8 mouse cellular contexts compared by ENCODE assay signal in genomic region chr5:136428498-136429060, GRCm38 (mm10).
A peak's percentile ranks its signal among the peaks of the same experiment; 100 is the strongest.
DNase-seq lines count a peak whose midpoint lies in the region; ATAC-seq lines count a peak whose summit lies in the region.

No protein-coding gene starts in this region.

- 13% methylated on average over 6 of the region's 6 CpGs for WGBS in heart, embryonic 16.5 days
- WGBS in limb, embryonic 10.5 days: 34% methylated on average over 6 of the region's 6 CpGs
- 32% methylated on average over 6 of the region's 6 CpGs for WGBS in stomach, embryonic 15.5 days

- H3K27me3 ChIP-seq in heart, embryonic 16.5 days (ENCODE audit: control insufficient read depth, insufficient read depth, low read length): no peaks in the 10 kb centered on the region
- H3K27me3 ChIP-seq in limb, embryonic 10.5 days (ENCODE audit: low read depth, poor library complexity, severe bottlenecking): no peaks in the 10 kb centered on the region
- H3K27me3 ChIP-seq in stomach, embryonic 15.5 days (replicated peaks): no peaks in the 10 kb centered on the region

- peaks cover 31% of the 10 kb centered on the region for H3K4me1 ChIP-seq in heart, embryonic 16.5 days (ENCODE audit: control insufficient read depth, insufficient read depth, low read length)
- H3K4me1 ChIP-seq in limb, embryonic 10.5 days: peaks cover 34% of the 10 kb centered on the region
- H3K4me1 ChIP-seq in stomach, embryonic 15.5 days: peaks cover 25% of the 10 kb centered on the region

- H3K9me3 ChIP-seq in heart, embryonic 16.5 days (replicated peaks; ENCODE audit: control insufficient read depth, low read length): no peaks in the 10 kb centered on the region
- H3K9me3 ChIP-seq in limb, embryonic 10.5 days (replicated peaks): no peaks in the 10 kb centered on the region
- no peaks in the 10 kb centered on the region for H3K9me3 ChIP-seq in stomach, embryonic 15.5 days

- H3K4me2 ChIP-seq in heart, embryonic 16.5 days (ENCODE audit: low read depth, low read length): peak overlapping the region; percentile 58
- H3K4me2 ChIP-seq in stomach, embryonic 15.5 days: no peak overlapping the region

- H3K4me3 ChIP-seq in heart, embryonic 16.5 days (ENCODE audit: low read length): no peak overlapping the region
- no peak overlapping the region for H3K4me3 ChIP-seq in limb, embryonic 10.5 days
- H3K4me3 ChIP-seq in stomach, embryonic 15.5 days (replicated peaks): no peak overlapping the region

- H3K36me3 ChIP-seq in heart, embryonic 16.5 days (ENCODE audit: control insufficient read depth, insufficient read depth): no peaks in the 10 kb centered on the region
- H3K36me3 ChIP-seq in limb, embryonic 10.5 days: no peaks in the 10 kb centered on the region
- no peaks in the 10 kb centered on the region for H3K36me3 ChIP-seq in stomach, embryonic 15.5 days

- peak; percentile 21 to 29 for DNase-seq in cerebellum, postnatal 14 days
- no peak for DNase-seq in cerebellum, postnatal 4 days (ENCODE audit: low spot score in 2 of 2)
- peak; percentile 63 to 66 for DNase-seq in adrenal gland, postnatal 36 days
- peak; percentile 42 for DNase-seq in limb, embryonic 10.5 days (ENCODE audit: low spot score)
- no peak for DNase-seq in layer of hippocampus, adult 9-11 months
- no peak for DNase-seq in urinary bladder, postnatal 4 days (ENCODE audit: low spot score in 2 of 2)

- ATAC-seq in heart, embryonic 16.5 days (replicated peaks; ENCODE audit: extremely low read depth, insufficient read depth, low FRiP score): peak; percentile 43
- no peak for ATAC-seq in stomach, embryonic 15.5 days (ENCODE audit: insufficient read depth, low FRiP score, low read depth)

- H3K9ac ChIP-seq in heart, embryonic 16.5 days (ENCODE audit: low read length): peak overlapping the region; percentile 64
- H3K9ac ChIP-seq in stomach, embryonic 15.5 days: no peak overlapping the region

- H3K27ac ChIP-seq in heart, embryonic 16.5 days (ENCODE audit: low read length): peak overlapping the region; percentile 97
- H3K27ac ChIP-seq in limb, embryonic 10.5 days: peak overlapping the region; percentile 72
- peak overlapping the region; percentile 55 for H3K27ac ChIP-seq in stomach, embryonic 15.5 days

Comparison
In these comparisons a context has a peak if more than half of its experiments do, and no peak if none do; other contexts are left out.
1. DNase-seq: peak in cerebellum, postnatal 14 days (2 of 2), adrenal gland, postnatal 36 days (2 of 2) and limb, embryonic 10.5 days (single experiment); none in cerebellum, postnatal 4 days (0 of 2), layer of hippocampus, adult 9-11 months (single experiment) and urinary bladder, postnatal 4 days (0 of 2).
2. Peak in every context shown above with its lines, with median percentiles within 50 percentile points of each other: H3K27ac ChIP-seq.